In the genomic region with DNA sequence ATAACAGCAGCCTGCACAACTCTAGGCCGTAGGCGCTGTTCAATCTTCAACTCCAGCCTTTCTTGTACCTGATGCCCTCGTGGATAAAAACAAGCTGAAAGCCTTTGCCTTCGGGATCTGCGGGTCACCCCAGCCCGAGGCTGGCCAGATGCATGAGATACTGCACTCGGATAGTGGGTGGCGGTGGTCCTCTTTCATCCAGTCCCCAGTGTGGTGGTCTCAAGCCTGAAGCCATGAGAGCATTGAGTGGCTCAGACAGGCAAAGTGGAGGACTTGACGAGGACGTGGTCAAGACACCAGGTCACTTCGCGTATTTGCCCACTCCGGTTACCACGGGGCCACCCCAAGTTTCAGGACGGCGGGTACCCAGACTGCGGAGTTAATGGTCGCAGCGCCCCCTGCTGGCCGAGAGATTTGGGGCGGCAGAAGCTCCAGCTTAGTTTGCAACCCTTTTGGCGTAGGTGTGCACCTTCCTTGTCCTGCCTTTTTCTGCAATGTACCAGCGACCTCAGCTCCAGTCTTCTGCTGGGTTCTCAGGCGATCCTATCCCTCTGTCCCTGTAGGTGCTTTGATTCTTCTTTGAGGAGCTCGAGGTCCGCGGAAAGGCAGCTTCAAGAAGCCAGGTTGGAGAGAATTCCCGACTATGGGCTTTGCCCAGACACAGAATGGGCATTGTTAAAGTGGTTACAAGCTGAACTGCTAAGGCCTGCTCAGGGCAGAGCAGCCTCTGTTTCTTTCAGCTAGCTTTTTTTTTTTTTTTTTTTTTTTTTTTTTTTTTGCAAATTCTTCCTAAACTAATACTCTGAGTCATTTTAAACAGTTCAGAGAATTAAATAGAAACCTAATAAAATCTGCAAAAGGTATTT, we compare ENCODE assay signal across 8 mouse cellular contexts. TPM values are rescaled to one million over a fixed set of nuclear protein-coding genes. Genes with fewer than 3 reads are reported as not detected.
A peak's percentile ranks its signal among the peaks of the same experiment; 100 is the strongest.
DNase-seq lines count a peak whose midpoint lies in the region; ATAC-seq and TF ChIP-seq lines count a peak whose summit lies in the region.

No protein-coding gene starts in this region.

- H3K9ac ChIP-seq in forebrain, embryonic 12.5 days = no peak overlapping the region
- no peak overlapping the region for H3K9ac ChIP-seq in lung, postnatal 0 days (replicated peaks; ENCODE audit: low read depth)

- H3K27me3 ChIP-seq in forebrain, embryonic 12.5 days = peaks cover 9% of the 10 kb centered on the region; the same call in 1 of the 2 replicates
- H3K27me3 ChIP-seq in lung, postnatal 0 days (replicated peaks; ENCODE audit: insufficient read depth, low read length) = no peaks in the 10 kb centered on the region; the same call in 1 of the 2 replicates

- H3K36me3 ChIP-seq in forebrain, embryonic 12.5 days (replicated peaks) = no peaks in the 10 kb centered on the region
- H3K36me3 ChIP-seq in lung, postnatal 0 days (ENCODE audit: insufficient read depth, low read length) = no peaks in the 10 kb centered on the region

- no peak overlapping the region for H3K4me3 ChIP-seq in forebrain, embryonic 12.5 days (replicated peaks)
- no peak overlapping the region for H3K4me3 ChIP-seq in lung, postnatal 0 days (ENCODE audit: low read depth, low read length)

- ATAC-seq in forebrain, embryonic 12.5 days (ENCODE audit: low FRiP score) = 0 out of 2 replicates have a peak, but pooled peaks have one; percentile 65
- peak; percentile 74 for ATAC-seq in lung, postnatal 0 days

- WGBS in forebrain, embryonic 12.5 days = 7% methylated on average over 28 of the region's 28 CpGs
- 12% methylated on average over 28 of the region's 28 CpGs for WGBS in lung, postnatal 0 days

- peak overlapping the region; percentile 23 for H3K4me2 ChIP-seq in forebrain, embryonic 12.5 days
- peak overlapping the region; percentile 12; the same call in 1 of the 2 replicates for H3K4me2 ChIP-seq in lung, postnatal 0 days (replicated peaks; ENCODE audit: low read depth, low read length)

- peak; percentile 93 for TF ChIP-seq CTCF in lung, postnatal 0 days (IDR thresholded peaks at IDR 0.05)

- DNase-seq in ES-CJ7 (ENCODE audit: low read depth, low spot score) = peak; percentile 81
- peak; percentile 44 for DNase-seq in c-Kit-positive CD71-positive TER-119-negative erythroid progenitor cells, embryonic 14.5 days (ENCODE audit: low read depth)
- peak; percentile 89 to 93 for DNase-seq in heart, postnatal 14 days
- DNase-seq in layer of hippocampus, adult 18-20 months (ENCODE audit: low spot score in 2 of 2) = peak; percentile 39 to 77
- peak; percentile 83 for DNase-seq in lung, postnatal 0 days (ENCODE audit: low spot score)
- DNase-seq in ovary, postnatal 36 days (ENCODE audit: low spot score) = peak; percentile 84
- peak; percentile 85 for DNase-seq in thymus, postnatal 14 days

- no peaks in the 10 kb centered on the region for H3K9me3 ChIP-seq in forebrain, embryonic 12.5 days
- H3K9me3 ChIP-seq in lung, postnatal 0 days (ENCODE audit: low read length) = no peaks in the 10 kb centered on the region

- H3K4me1 ChIP-seq in forebrain, embryonic 12.5 days = peaks cover 9% of the 10 kb centered on the region
- 0 out of 2 replicates have a peak, but pooled peaks cover 3% of the 10 kb centered on the region for H3K4me1 ChIP-seq in lung, postnatal 0 days (ENCODE audit: insufficient read depth, low read depth, low read length)

- intact Hi-C loops in heart, postnatal 14 days (cut with DNase I) = loop anchor here (1.0 kb wide), 2 partner anchors 45 to 48 kb away; no protein-coding TSS in a partner anchor

- H3K27ac ChIP-seq in forebrain, embryonic 12.5 days = no peak overlapping the region
- H3K27ac ChIP-seq in lung, postnatal 0 days (ENCODE audit: low read length) = no peak overlapping the region

- no peak for TF ChIP-seq EP300 in lung, postnatal 0 days (IDR thresholded peaks at IDR 0.05)

RNA-seq across cellular contexts. Expression of a gene that starts 14.4 kb away (rescaled TPM):
- polyA plus RNA-seq in forebrain, embryonic 12.5 days (2016; fragmentation: Nextera tagmentation; extraction: Ambion mirVana) = 46.0 and 49.4 TPM in 2 replicates
- total RNA-seq in heart, postnatal 14 days (2021) = 10 to 100 TPM; 97.7 to 97.8 TPM
- total RNA-seq in layer of hippocampus, adult 18-20 months (2021) = 10 to 100 TPM; 36.8 to 47.6 TPM
- polyA plus RNA-seq in lung, postnatal 0 days (2015; fragmentation: Nextera tagmentation; extraction: Ambion mirVana) = 66.0 and 69.6 TPM in 2 replicates

RNA-seq across cellular contexts. Expression of a gene that starts 56.9 kb away (rescaled TPM):
- 63.1 and 64.3 TPM in 2 replicates for polyA plus RNA-seq in forebrain, embryonic 12.5 days (2016; fragmentation: Nextera tagmentation; extraction: Ambion mirVana)
- 10 to 100 TPM; 12.1 to 22.5 TPM for total RNA-seq in heart, postnatal 14 days (2021)
- 10 to 100 TPM; 29.7 to 30.6 TPM for total RNA-seq in layer of hippocampus, adult 18-20 months (2021)
- polyA plus RNA-seq in lung, postnatal 0 days (2015; fragmentation: Nextera tagmentation; extraction: Ambion mirVana) = 62.6 and 76.5 TPM in 2 replicates

RNA-seq across cellular contexts. Expression of a gene that starts 57.3 kb away (rescaled TPM):
- 8.3 and 8.9 TPM in 2 replicates for polyA plus RNA-seq in forebrain, embryonic 12.5 days (2016; fragmentation: Nextera tagmentation; extraction: Ambion mirVana)
- 1 to 10 TPM; 9.2 to 9.9 TPM for total RNA-seq in heart, postnatal 14 days (2021)
- total RNA-seq in layer of hippocampus, adult 18-20 months (2021) = 10 to 100 TPM; 12.0 to 12.4 TPM
- polyA plus RNA-seq in lung, postnatal 0 days (2015; fragmentation: Nextera tagmentation; extraction: Ambion mirVana) = 7.2 and 7.9 TPM in 2 replicates
